Mouse (Mus musculus) liver, adult (tissue): ENCODE results near the gene Tlcd2.
A peak's percentile ranks its signal among the peaks of the same experiment; 100 is the strongest.

Experiments used
- GATA4 ChIP-seq: IDR thresholded peaks from 2 replicates; pipeline ENCODE4 v1.6.1; 2014; ENCODE audit warnings: mild to moderate bottlenecking, low read length; ENCODE audit not compliant: insufficient replicate concordance

Tlcd2 gene

DNA sequence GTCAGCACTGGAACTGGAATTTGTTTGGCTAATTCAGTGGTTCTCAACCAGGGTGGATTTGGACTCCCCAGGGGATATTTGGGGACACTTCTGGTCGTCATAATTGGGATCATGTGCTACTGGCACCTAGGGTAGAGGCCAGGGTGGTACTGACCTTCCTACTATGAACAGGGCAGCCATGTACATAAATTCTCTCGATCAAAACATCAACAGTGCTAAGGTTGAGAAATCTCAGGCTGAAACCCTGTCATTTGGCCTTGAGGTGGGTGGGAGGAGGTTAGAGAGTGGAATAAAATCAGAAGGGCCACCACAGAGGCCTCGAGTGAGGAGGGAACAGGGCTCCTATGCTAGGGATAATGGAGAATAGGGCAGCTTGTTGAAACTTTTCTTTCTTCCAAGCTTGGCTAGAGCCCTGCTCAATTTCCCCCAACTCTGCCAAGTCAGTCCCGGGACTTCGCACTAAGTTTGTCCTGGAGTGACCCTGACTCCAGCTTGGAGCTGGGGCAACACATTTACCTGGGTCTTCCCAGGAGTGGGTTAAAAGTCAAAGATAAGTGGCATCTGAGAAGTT, 2.3 kb upstream of the Tlcd2 start:
- no peak for TF ChIP-seq GATA4

DNA sequence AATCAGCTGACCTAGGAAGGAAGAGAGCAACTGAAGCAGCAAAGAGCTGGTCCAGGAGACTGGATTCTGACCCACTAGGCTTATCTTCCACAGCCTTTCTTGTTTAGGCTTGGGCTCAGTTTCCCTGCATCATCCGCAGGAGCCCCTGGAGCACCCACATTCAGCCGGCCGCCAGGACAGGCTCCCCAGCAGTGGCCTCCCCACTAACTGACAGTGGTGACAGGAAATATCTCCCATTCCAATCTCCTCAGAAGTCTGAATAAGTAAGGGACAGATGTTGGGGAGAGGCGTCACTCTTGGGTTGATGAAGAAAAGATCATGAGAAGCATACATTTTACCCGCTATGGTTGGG, 1.8 kb upstream of the Tlcd2 start:
- no peak for TF ChIP-seq GATA4

DNA sequence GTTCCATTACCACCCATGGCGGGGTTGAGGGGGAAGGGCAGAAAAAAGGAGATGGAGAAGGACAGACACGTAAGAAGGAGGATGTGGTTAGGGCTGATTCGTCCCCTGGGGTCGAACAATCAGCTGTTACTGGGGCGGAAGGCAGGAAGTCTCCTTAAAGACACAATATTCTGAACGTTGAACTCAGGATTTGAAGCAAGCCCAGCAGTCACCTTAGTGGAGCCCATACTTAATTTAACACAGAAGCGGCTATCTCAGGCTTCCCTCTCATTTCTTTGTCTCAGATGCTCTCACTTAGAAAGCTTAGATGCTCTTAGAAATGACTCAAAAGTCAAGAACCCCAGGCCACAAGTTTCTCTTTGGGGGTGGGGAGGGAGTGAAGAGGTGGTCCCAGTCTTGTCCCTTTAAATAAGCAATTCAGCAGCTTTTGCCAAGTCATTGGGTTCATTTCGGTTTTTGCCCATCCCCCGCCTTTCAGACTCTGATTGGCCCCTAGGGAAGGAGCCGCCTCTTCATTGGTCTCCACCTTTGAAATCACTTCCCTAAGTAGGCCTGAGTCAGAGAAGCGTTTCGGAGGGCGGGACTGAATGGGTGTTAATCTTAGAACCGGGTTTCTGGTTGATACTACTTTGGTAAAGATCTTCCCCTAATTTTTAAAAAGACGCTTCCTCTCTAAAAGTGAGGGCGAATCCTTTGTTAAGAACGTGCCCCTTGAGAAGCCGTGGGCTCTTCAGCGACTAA, 1.2 kb upstream of the Tlcd2 start:
- TF ChIP-seq GATA4: no peak

DNA sequence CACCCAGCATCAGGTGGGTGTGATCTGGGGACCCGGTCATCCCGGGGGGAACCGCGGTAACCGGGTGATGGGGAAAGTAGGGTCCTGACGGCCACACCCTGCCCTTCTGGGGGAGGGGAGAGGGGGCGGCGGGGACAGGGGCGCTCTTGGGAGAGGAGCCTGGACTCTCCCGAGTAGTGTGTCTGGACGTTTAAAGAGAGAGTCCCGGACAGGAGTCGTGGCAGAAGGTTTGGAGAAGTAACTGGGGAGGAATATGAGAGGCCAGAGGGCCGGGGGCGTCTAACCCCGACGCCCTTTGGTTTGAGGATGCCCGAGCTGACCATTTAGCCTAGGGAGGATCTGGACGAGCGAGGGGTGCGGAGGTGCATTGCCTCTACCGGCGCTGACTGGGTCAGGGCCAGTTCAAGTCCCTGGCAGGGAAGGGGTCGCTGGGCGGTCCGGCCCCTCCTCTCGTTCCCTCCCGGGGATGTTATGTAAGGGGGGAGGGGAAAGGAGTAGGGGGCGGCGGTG, 283 bp downstream of the Tlcd2 start:
- TF ChIP-seq GATA4: no peak

DNA sequence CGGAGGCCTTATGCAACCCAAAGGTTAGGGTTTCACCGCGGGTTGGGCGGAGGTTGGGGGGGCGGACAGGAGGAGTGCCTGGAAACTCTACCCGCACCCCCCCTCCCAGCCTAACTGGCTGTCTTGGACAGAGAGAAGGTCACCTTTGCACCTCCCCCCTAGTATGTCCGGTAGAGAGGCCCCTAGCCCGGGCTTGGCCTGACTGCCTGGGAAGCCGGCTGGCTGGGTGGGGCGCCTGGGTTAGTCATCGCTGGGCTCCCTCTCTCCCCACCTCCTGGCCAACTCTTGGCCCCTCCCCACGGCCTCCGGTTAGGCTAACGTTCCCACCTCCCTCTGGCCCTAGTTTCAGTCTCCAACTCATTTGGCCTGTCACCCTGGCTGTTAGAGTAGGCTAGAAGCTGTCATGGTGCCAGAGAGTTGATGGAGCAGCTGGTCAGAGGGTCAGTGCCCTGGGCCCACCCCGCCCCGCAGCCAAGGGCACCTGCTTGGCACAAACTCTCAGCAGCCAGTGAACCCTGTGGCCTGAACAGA, 803 bp downstream of the Tlcd2 start:
- TF ChIP-seq GATA4: no peak

DNA sequence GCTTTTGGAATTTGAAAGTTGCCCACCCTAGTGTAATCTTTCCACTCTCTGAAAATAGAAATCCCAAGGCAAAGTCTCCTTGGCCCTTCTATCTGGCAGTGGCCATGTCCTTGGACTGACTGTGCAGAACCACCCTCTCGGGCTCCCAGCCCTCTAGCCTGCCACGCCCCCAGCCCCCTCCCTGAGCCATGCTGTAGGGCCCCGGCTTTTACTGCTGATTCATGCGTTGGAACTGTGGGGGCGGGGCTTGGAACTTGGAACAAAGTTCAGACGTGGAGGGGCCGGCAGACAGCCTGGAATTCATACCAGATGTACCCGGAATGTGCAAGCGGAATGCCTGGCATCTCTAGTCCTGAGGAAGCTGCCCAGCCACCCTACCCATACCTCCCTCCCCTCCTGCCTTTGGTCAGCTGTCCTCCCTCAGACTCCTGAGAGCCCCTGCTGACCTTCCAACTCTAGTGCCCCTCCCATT, 1.4 kb downstream of the Tlcd2 start:
- no peak for TF ChIP-seq GATA4

DNA sequence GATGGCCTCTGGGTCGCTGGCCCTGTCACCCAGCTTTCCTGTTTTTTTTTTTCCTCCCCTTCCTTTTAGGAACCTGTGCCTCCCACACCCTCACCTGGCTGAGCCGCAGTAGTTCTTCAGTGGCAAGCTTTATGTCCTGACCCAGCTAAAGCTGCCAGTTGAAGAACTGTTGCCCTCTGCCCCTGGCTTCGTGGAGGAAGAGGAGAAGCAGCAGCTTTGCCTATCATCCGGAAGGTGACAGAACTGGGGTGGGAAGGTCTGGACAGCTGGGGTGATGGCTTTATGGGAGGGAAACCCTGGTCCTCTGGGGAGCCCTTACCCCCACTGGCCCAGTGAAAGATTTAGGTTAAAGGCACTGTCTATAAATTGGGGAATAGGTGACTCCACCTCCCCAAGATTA, 2.1 kb downstream of the Tlcd2 start:
- no peak for TF ChIP-seq GATA4

DNA sequence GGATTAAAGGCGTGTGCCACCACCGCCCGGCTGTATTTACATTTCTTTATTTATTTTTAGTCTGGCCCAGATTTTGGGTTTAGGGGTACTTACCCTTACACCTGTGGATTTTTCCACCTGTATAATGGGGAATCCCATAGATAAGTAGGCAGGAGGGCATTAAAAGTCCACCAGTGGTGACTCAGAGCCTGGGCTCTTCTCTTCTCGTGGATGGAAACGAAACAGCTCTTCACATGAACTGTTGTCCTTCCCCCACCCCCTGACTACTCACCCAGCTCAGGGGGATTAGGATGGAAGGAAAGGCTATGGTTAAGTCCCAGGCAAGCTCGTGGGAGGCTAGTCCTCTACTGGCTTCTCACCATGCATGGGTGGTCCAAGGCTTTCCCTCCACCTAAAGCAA, 2.9 kb downstream of the Tlcd2 start:
- TF ChIP-seq GATA4: no peak

DNA sequence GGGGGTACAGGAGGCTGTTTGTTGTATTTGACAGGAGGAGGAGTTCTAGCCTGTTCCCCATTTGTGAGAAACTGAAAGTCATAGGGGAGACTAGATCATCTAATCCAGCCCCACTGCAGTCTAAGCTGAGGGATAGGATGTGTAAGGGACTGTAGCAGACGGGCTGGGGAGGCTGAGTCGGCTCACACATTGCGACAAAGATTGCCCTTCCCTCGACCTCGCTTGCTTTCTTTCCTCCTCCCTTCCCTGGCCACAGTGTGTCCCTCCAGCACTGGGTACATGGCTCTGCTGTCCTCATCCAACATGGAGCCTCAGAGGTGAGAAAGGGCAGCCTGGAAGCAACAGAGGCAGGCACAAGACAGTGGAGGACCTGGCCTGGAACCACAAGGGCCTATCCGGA, 3.5 kb downstream of the Tlcd2 start:
- TF ChIP-seq GATA4: no peak

DNA sequence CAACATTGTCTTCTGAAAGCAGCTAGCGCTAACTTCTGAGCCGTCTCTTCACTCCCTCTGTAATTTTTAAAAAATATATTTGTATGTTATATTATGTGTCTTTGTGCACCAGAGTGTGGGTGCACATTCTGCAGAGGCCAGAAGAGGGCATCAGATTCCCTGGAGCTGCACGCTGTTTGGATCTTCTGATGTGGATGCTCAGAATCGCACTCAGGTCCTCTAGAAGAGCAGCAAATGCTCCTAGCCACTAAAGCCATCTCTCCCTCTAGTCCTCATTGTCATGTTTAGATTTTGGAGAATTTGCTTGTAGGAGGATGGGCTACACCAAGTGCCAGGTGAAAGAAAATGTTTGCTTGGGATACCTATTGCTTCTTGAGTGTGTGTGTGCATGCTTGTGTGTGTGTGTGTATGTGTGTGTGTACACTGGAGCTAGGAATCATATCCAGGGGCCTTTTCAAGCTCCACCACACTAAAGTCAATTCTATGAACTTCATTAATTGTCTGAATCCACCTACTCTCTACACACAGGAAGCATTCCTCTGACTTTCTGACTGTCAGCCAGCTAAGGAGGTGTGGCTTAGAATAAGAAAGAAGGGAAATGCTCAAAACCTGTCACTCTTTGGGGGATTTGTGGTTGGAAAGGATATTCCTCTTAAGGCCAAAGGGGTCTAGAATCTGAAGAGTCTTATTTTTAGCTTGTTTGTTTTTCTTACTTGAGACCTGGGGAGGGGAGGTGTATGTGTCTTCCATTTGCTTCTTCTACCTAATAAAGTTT, 5.4 kb downstream of the Tlcd2 start:
- no peak for TF ChIP-seq GATA4

DNA sequence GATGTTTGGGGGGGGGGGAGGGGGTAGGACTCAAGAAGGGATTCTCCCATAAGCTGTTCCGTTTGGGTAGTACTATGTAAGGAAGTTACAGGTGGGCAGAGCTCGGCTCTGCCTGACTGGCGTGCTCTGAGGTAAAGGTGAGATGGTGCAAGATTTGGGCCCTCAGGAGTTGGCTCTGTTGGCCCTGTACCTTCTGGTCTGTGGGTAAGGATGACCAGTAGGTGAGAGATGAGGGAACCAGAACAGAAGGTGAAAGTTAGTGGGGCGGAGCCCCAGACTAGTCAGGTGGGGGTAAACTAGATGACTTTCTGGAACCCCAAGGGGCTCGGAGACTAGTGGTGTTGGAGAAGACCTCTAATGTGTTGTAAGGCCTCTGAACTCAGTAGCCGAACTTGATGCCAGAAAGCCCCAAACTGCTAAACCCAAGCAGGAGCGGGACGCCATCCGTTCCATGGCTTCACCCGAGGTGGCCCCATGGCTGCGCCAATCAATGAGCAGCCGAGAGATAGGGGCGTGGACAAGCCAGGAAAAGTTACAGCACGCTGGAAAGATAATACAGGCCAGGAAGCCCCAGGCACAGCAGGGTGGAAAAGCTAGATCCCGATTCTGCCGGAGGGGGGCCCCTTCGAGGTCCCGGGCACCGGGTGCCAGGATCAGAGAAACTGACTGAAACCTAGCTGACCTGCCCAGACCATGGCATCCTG, 6.1 kb downstream of the Tlcd2 start:
- TF ChIP-seq GATA4: peak; percentile 94; the same call in 1 of the 2 replicates

DNA sequence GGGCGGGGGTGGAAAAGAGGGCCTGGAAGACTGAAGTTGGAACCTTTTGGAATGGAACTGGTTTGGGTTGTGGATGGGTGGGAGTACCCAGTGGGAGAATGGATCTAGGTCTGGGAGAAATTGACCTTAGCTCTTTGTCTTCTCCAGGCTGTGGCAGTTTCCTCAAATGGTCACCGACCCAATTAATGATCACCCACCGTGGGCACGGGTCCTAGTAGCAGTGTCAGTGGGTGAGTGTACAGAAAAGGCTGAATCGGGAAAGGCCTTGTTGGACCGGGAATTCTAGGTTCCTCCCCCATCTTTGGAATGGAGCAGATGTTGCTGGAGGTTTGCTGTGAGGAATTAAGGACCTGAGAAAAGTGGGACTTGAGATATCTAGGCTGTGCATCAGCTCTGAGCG, 6.9 kb downstream of the Tlcd2 start:
- TF ChIP-seq GATA4: no peak

DNA sequence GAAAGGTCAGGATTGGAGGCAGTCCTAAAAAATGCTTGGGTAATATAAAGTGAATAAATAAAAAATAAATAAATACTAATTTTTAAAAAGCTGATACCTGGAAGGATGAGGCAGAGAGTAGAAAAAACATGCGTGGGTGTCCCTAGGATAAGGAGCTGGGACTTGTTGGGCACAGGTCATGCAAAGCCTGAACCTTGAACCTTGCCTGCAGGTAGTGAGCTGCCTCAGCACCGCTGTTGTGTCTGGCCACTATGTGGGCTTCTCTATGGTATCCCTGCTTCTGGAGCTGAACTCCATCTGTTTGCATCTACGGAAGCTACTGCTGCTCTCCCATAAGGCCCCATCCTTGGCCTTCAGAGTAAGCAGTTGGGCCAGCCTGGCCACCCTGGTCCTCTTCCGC, 7.7 kb downstream of the Tlcd2 start:
- no peak for TF ChIP-seq GATA4

DNA sequence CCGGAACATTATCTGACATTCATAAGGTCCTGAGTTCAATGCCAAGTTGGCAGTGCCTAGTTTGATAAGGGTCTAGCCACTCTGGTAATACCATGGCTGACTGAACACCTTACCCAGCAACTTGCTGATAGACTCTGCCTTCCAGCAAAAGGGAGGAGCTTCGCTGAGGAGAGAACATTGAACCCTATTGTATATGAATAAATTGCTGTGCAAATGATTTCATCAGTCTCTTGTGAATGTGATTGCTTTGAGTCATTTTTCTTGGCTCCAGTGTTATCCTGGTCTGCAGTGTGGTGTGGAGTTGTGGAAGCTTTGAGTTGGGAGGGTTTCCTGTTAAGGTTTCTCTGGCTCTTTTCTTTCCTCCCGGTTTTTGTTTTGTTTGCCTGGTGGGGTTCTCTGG, 9.2 kb downstream of the Tlcd2 start:
- TF ChIP-seq GATA4: no peak

DNA sequence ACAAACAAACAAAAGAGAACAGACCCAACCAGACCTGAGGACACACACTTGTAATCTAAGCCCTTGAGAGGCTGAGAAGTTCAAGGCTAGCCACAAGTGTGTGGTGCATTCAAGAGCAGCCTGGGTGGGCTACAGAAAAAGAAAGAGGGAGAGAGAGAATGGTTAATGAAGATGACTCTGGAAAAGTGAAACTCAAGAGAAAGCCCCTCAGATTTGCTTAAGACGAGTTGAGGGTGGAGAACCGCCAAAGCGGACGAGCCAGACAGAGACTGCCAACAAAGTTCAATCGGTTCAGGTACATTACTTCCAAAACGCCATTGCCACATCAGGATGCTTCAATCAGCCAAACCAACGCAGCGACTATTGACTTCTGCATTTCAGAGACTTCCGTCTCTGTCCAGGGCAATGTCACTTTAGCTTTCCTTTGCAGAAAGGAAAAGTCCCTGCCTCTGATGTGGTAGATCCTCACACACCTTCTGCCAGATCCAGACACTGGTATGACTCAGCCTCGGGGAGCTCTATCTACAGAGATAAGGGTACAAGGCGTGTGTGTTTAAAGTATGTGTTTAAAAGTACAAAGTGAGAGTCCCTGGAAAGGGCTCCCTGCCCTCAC, 11.1 kb downstream of the Tlcd2 start:
- TF ChIP-seq GATA4: no peak
